Mouse (Mus musculus) ovary, postnatal 14 days (tissue): ENCODE measurements around the gene AW209491.
A peak's percentile ranks its signal among the peaks of the same experiment; 100 is the strongest.

Experiments used
- DNase-seq: peaks from one replicate; pipeline ENCODE4 v3.0.0; 2022; ENCODE audit warnings: low spot score

The AW209491 gene

DNA sequence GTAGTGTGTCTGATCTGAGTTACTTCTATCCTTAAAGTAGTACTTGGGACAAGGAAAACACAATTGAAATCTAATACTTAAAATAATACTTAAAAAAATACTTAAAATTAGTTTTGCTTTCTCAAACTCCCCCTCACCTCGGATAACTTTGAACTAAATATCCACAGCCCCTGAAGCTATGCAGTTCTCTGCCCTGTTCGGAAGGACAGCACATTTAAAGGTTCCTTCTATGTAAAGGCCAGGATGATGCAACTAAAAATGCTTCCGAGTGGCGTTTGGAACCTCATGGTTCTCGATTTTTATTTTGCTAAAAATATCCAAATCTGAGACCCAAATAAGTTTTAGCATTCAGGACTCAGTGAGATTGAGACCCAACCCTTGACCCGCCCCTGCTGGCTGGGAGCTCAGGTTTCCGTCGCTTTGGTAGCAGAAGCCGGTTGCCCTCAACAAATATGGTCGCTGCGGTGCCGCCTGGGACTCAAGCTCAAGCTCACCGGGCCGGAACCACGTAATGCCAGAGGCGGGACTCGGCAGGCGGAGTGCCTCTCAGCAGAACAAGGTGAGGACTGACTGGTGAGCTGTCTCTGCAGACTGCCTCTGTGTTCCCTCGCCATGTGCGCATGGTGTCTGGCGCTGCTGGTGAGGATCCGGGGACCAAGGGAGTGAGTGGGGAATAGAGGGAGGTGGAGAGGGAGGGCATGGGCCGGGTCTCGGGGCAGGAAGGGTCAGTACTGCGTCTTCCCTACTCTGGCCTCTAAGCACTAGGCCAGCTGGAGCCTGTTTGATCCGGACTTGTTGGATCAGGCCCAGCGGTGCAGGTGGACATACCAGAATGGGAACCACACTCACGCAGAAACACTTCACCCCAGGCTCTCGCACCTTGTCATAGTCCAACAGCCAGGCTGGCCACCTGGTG lies at the start of gene AW209491:
AW209491 (plus strand) TSS at position 429 of the 916 bp plus-strand sequence.
- peak; percentile 94 for DNase-seq

DNA sequence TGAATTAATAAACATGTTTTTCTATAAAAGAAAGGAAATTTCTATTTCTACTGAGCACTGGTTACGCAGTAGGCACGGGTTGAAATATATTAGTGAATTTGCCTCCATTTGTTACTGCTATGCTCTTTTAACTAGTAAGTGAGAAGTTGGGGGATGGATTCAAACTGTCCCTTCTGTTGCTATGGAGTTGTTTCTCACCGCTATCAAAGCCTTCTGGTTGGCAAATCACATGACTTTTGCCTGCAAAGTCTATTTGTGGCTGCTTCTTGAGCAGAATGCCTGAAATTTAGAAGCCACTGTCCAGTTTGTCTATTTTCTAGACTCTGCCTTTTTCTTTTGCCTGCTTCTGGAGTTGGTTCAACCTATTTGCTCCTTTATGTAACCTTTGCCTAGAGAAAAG lies 49.6 kb upstream of the AW209491 start:
- no peak for DNase-seq

DNA sequence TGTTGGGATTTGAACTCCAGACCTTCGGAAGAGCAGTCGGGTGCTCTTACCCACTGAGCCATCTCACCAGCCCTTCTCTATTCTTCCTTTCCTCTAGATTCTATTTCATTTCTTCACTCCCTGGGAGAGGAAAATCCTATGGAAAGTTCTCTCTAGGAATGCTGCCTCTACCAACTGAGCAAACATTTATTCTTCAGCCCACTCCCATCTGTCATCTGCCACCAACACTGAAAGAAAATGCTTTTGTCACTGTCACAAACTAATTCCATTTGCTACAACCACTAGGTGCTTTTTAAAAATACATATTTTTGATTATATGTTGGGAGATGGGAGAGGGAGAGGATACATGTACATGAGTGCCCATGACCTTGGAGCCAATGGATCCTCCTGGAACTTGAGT lies 27.2 kb upstream of the AW209491 start:
- no peak for DNase-seq

DNA sequence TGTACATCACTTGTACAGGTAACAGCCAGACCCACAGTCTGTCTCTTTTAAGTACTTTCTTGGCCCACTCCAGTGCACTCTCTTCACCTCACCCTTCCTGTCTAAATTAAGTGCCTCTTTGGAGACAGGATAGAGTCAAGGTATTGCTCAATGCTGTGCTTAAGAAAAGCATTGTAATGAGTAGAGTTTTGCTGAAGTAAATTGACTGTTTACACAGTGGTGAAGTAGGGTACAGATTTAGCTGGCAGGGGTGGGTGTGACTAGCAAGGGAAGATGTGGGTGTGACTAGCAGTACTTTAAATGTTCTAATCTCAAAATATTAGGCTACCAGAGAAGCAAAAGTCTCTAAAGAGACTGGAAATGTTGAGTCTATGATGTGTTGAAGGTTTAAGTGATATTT lies 22.3 kb upstream of the AW209491 start:
- no peak for DNase-seq

DNA sequence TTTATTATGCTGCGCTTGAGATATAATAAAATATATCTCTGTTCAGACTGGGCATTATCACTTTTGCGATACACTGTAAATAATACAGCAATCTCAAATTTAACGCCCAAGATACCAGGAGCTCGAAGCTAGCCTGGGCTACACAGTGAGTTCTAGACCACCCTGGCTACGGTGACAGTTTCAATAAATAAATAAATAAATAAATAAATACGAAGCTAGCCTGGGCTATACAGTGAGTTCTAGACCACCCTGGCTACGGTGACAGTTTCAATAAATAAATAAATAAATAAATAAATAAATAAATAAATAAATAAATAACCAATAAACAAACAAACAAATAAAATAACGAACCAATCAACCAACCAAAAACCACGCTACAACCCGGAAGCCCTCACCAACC lies 17.5 kb upstream of the AW209491 start:
- DNase-seq = no peak

DNA sequence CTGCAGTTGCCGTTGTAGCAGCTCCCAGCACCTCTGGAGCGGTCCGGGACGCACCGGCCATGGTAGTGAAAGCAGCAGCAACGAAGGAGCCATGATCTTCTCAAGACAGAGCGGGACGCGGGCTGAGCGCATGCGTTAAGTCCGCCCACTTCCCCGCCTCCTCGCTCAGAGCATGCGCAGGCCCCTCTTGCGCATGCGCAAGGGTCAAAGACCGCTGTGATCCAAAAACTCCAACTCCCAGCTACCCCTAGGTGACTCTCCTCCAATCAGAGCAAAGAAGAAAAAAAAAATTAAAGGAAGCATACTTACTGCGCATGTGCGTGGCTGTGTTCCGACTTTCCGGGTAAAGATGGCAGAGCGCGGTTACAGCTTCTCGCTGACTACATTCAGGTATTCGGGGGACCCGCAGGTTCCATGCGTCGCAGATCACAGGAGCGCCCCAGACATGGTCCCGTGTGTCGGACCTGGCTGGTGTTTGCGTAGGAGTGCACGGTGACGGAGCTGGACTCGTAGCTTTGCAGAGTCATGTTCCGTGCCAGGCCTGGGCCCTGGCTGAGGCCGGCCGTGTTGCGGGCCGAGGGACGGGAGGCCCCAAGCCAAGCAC lies 16.9 kb upstream of the AW209491 start, which contains the start of the genes Mrpl32 and Psma2:
Mrpl32 (minus strand) TSS at position 240 of the 604 bp plus-strand sequence.
Psma2 (plus strand) TSS at position 315 of the 604 bp plus-strand sequence.
- DNase-seq = peak; percentile 93

DNA sequence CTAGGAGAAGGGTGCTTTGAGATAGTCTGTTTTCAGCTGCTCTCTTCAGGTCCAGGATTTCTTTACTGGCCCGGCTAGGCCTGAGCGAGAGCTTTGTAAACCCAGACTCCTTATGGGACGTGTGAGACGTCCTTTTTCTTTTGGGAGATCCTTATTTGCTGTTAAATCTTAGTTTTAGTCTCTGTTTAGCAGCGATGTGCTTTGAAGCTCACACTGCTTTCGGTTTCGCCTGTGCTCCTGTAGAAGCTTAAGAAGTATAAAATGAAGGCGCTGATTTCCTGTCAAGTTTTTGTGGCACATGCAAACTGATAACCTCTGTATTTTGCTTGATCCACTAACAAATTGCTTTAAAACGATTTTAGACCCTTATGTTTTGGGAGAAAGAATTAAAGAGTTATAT lies 16.4 kb upstream of the AW209491 start:
- no peak for DNase-seq

DNA sequence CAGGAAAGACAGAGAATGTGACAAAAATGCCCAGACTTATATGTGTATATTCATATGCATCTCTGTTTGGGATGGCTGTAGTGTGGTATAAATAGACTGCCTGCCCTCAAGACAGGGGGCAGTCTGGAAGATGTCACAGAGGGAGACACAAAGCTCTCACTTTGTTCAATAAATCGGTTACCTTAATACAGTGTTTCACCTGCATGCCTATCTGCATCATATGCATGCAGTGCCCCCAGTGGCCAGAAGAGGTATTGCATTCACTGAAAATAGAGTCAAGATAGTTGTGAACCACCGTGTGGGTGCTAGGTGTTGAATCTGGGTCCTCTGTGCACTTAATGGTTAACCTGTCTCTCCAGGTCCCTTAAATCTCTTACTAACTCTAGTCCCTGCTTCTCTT lies 11.2 kb upstream of the AW209491 start:
- DNase-seq = peak; percentile 57

DNA sequence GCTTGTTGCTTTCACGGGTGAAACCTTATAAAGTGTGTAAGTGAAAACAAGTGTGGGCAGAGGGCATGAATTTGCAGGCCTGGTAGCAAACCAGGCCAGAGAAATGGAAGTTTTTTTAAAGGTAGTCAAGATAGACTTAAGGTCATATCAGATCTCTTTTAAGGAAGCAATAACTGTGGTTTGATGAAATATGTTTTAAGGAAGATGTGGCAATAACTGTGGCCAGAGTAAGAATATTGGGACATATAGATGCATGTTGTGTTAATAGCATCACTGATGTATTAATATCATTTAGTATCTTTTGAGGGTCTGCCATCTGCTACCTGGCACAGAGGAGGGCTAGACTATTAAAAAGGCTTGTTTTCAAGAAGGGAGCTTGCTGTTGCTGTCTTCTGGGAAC lies 10.0 kb downstream of the AW209491 start:
- no peak for DNase-seq

DNA sequence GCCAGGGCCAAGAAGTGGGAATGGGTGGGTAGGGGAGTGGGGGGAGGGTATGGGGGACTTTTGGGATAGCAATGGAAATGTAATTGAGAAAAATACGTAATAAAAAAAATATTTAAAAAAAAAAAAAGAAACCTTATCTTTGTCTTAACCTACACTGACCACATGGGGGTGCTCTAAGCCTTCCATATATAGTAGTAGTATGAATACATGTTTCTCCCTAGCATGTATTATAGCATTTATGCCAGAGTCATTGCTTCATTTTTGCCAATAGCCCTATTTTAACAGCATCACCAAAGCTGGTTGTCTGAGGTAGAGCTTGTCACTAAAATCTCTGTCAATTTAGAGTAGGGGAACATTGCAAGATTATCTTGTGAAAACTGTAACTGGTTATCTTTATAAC lies 19.3 kb downstream of the AW209491 start:
- DNase-seq = no peak

DNA sequence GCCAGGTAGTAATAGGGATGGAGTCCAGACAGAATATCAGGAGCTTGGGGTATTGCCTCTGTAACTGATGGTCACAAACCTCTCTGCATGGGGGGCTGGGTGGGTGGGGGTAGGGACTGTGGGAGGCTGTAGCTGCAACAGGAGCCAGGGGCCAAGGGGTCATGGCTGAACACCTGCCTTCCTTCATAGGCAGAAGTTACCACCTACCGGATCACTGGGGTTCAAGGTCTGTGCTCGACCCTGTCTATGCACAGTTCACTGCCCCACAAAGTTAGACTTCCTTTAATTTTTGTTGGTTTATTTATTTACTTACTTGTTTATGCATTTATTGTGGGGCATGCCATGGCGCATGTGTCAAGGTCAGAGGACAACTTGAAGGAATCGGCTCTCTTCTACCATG lies 37.2 kb downstream of the AW209491 start:
- DNase-seq = no peak

DNA sequence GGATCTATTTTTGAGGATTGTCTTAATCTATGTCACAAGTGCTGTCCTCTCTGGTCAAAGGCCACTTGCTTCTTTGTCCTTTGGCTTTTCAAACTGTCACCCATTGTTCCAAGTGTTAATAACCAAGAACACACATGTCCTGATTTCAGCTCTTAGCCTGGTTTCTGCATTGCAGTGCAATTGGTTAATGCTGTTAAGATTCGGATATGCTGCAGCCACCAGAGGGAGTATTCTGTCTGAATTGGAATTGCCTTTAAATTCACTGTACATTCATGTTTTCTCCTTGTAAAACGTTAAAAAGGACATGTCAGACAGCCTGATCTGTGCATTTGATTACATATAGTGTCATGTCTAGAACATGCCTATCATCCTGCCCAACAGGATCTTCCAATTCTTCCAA lies 40.4 kb downstream of the AW209491 start:
- DNase-seq = peak; percentile 2
